Mouse (Mus musculus) myocyte (in vitro differentiated cells): ENCODE data around the gene Ugt1a8. TPM values are rescaled to one million over a fixed set of nuclear protein-coding genes. Genes with fewer than 3 reads are reported as not detected.

Source experiments
- H3K27me3 ChIP-seq: one replicate; pipeline ENCODE4 v1.6.1; 2011; ENCODE audit not compliant: control insufficient read depth, insufficient read depth, insufficient read length
- H3K36me3 ChIP-seq: one replicate; pipeline ENCODE4 v1.6.1; 2011; ENCODE audit not compliant: control insufficient read depth, insufficient read depth
- H3K4me2 ChIP-seq: one replicate; pipeline ENCODE4 v1.6.1; 2011; ENCODE audit warnings: low read depth, control low read depth
- H3K4me3 ChIP-seq: one replicate; pipeline ENCODE4 v1.5.1; 2011; ENCODE audit warnings: mild to moderate bottlenecking, control low read depth, moderate library complexity
- H3K79me2 ChIP-seq: one replicate; pipeline ENCODE4 v1.6.1; 2011; ENCODE audit not compliant: control insufficient read depth, insufficient read depth
- H3ac ChIP-seq: one replicate; pipeline ENCODE4 v1.6.1; 2011; ENCODE audit not compliant: control insufficient read depth, insufficient read length
- CEBPB ChIP-seq: IDR thresholded peaks from 2 replicates; pipeline ENCODE4 v1.6.1; 2011; ENCODE audit warnings: mild to moderate bottlenecking, moderate library complexity; ENCODE audit not compliant: poor library complexity, insufficient read depth, severe bottlenecking
- E2F4 ChIP-seq: IDR thresholded peaks from one replicate; pipeline ENCODE4 v1.6.1; 2011; ENCODE audit warnings: mild to moderate bottlenecking, control low read depth, moderate library complexity; ENCODE audit not compliant: insufficient read depth
- MAX ChIP-seq: IDR thresholded peaks from one replicate; pipeline ENCODE4 v1.6.1; 2011; ENCODE audit warnings: low read depth, mild to moderate bottlenecking, control low read depth
- MYOD1 ChIP-seq, 3 experiments: IDR thresholded peaks; one replicate each; pipeline ENCODE4 v1.6.1; 2011; ENCODE audit warnings: control low read depth in 2 of 3, low read depth in 2 of 3, mild to moderate bottlenecking in 2 of 3, moderate library complexity in 1 of 3; ENCODE audit not compliant: insufficient read length in 2 of 3, control insufficient read depth in 1 of 3
- MYOG ChIP-seq, 3 experiments: IDR thresholded peaks; one replicate each; pipeline ENCODE4 v1.6.1; 2011; ENCODE audit warnings: control low read depth in 2 of 3, low read depth in 2 of 3, mild to moderate bottlenecking in 2 of 3; ENCODE audit not compliant: insufficient read length in 2 of 3, control insufficient read depth in 1 of 3, insufficient read depth in 1 of 3
- POLR2A ChIP-seq: IDR thresholded peaks from one replicate; pipeline ENCODE4 v1.6.1; 2011; ENCODE audit warnings: low read depth, mild to moderate bottlenecking, control low read depth, moderate library complexity; ENCODE audit not compliant: insufficient read length
- POLR2AphosphoS2 ChIP-seq: IDR thresholded peaks from one replicate; pipeline ENCODE4 v1.6.1; 2011; ENCODE audit warnings: low read depth, control low read depth; ENCODE audit not compliant: insufficient read length
- REST ChIP-seq: IDR thresholded peaks from one replicate; pipeline ENCODE4 v1.6.1; 2011; ENCODE audit warnings: mild to moderate bottlenecking, control low read depth, moderate library complexity; ENCODE audit not compliant: insufficient read depth, insufficient read length
- SRF ChIP-seq: IDR thresholded peaks from one replicate; pipeline ENCODE4 v1.6.1; 2011; ENCODE audit warnings: low read depth; ENCODE audit not compliant: control insufficient read depth, insufficient read length
- TCF12 ChIP-seq: IDR thresholded peaks from one replicate; pipeline ENCODE4 v1.6.1; 2011; ENCODE audit warnings: mild to moderate bottlenecking, control low read depth; ENCODE audit not compliant: poor library complexity, insufficient read depth, severe bottlenecking
- TCF3 ChIP-seq: IDR thresholded peaks from one replicate; pipeline ENCODE4 v1.6.1; 2011; ENCODE audit warnings: low read depth, control low read depth; ENCODE audit not compliant: insufficient read length
- USF1 ChIP-seq: IDR thresholded peaks from one replicate; pipeline ENCODE4 v1.6.1; 2011; ENCODE audit warnings: low read depth, mild to moderate bottlenecking, control low read depth, moderate library complexity
- polyA plus RNA-seq: library from polyadenylated mRNA; unstranded; fragments of >200 nt; fragmentation: generic; extraction: Trizol; gene quantifications from one replicate; pipeline ENCODE4 v1.2.1, GENCODE M21; 2012; ENCODE audit warnings: missing spikeins

The Ugt1a8 gene
- polyA plus RNA-seq, 1 experiment, result not detected

DNA sequence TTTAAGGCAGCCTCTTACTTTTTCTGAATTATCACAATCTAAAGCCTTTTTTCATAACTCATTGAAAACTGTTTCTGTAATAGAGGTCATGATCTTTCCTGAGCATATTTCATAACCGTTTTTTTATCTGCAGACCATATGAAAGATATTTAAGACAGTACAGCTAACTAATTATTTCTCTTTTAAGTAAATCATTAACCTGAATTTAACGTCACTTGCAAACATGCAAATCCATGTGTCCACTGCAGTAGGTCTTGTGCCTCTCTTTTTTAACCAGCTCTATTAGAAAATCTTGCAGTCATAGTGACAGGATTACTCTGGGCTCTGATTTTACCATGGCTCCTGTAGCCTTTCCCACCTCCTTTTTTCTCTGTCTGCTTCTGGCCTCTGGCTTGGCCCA, 17.1 kb upstream of the Ugt1a8 start, which contains the start of gene Ugt1a9:
Ugt1a9 (plus strand) TSS at position 306 of the 400 bp plus-strand sequence.
- Histone ChIP-seq H3K36me3 (no peaks in the 10 kb centered on the region), H3K27me3 (no peaks in the 10 kb centered on the region), H3K4me3 (no peak within 1 kb of the TSS), H3K4me2 (no peak within 1 kb of the TSS), H3ac (no peak within 1 kb of the TSS), H3K79me2 (no peaks in the 10 kb centered on the region)
- TF ChIP-seq POLR2A (no peak), SRF (no peak), USF1 (no peak), TCF12 (no peak), MAX (no peak), TCF3 (no peak), CEBPB (no peak)

DNA sequence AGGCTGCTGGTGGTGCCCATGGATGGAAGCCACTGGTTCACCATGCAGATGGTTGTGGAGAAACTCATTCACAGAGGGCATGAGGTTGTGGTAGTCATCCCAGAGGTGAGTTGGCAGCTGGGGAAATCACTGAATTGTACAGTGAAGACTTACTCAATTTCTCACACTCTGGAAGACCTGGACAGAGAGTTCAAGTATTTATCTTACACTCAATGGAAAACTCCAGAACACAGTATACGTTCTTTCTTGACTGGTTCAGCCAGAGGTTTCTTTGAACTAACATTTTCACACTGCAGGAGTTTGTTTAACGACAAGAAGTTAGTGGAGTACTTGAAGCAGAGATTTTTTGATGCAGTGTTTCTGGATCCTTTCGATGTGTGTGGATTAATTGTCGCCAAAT, 16.7 kb upstream of the Ugt1a8 start:
- no peaks in the 10 kb centered on the region for H3K36me3 ChIP-seq
- H3K79me2 ChIP-seq, result no peaks in the 10 kb centered on the region
- no peak overlapping the region for H3ac ChIP-seq
- H3K27me3 ChIP-seq, result no peaks in the 10 kb centered on the region
- no peak overlapping the region for H3K4me2 ChIP-seq
- H3K4me3 ChIP-seq, result no peak overlapping the region
- no peak for TF ChIP-seq USF1
- no peak for TF ChIP-seq TCF12
- TF ChIP-seq MYOD1 (IDR thresholded peaks at IDR 0.05; ENCODE audit: control insufficient read depth in 1 of 3, insufficient read length in 2 of 3, low read depth in 2 of 3), result no peak
- TF ChIP-seq POLR2AphosphoS2, result no peak
- no peak for TF ChIP-seq MYOG (IDR thresholded peaks at IDR 0.05; ENCODE audit: control insufficient read depth in 1 of 3, insufficient read depth in 1 of 3, insufficient read length in 2 of 3, low read depth in 2 of 3)
- TF ChIP-seq SRF, result no peak
- TF ChIP-seq MAX, result no peak
- TF ChIP-seq TCF3, result no peak
- no peak for TF ChIP-seq CEBPB
- no peak for TF ChIP-seq POLR2A
- no peak for TF ChIP-seq REST
- no peak for TF ChIP-seq E2F4

DNA sequence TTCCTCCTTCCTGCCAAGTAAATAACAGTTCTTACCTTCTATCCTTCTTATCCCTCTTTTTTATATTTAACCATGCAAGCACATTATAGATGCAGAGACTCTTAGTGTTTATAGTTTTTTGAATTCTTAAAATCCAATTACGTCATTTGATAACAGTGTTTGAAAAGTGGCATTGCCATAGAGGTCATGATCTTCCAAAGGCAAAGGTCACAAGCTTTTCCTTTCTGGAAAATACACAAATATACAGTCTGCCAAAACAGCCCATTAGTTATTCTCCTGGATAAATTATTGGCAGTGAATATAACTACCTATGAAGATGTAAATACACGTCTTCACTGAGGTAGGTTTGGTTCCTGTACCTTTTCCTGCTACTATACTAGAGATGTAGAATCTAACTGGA, 13.1 kb upstream of the Ugt1a8 start:
- TF ChIP-seq USF1, result no peak
- no peak for TF ChIP-seq POLR2AphosphoS2
- TF ChIP-seq SRF, result no peak
- TF ChIP-seq TCF12, result no peak
- no peak for TF ChIP-seq MAX
- TF ChIP-seq E2F4, result no peak
- TF ChIP-seq POLR2A, result no peak
- TF ChIP-seq CEBPB, result no peak
- no peak for TF ChIP-seq REST
- TF ChIP-seq MYOD1 (IDR thresholded peaks at IDR 0.05; ENCODE audit: control insufficient read depth in 1 of 3, insufficient read length in 2 of 3, low read depth in 2 of 3), result no peak
- no peak for TF ChIP-seq MYOG (IDR thresholded peaks at IDR 0.05; ENCODE audit: control insufficient read depth in 1 of 3, insufficient read depth in 1 of 3, insufficient read length in 2 of 3, low read depth in 2 of 3)
- TF ChIP-seq TCF3, result no peak
- Histone ChIP-seq H3K36me3 (no peaks in the 10 kb centered on the region), H3K27me3 (no peaks in the 10 kb centered on the region), H3K4me3 (no peak overlapping the region), H3ac (no peak overlapping the region), H3K4me2 (no peak overlapping the region), H3K79me2 (no peaks in the 10 kb centered on the region)

DNA sequence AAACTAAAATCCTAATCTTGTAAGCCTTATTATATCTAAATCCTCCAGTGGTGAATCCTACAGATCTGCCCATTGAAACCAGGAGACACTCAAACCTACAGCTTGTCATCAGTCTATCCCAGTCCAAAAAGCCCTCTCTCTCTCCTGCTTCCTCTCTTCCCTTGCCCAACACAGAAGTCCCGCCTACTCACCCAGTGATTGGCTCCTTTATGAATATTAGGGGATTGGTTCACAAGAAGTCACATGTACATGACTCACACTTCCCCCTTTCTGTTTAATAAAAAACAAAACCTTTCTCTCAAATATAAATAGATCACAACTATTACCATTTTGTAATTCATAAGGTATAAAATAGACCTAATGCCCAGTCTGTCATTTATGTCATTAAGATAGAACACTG, 10.5 kb upstream of the Ugt1a8 start:
- Histone ChIP-seq H3K27me3 (no peaks in the 10 kb centered on the region), H3K4me2 (no peak overlapping the region), H3ac (no peak overlapping the region), H3K36me3 (no peaks in the 10 kb centered on the region), H3K79me2 (no peaks in the 10 kb centered on the region), H3K4me3 (no peak overlapping the region)
- TF ChIP-seq CEBPB (no peak), E2F4 (no peak), SRF (no peak), USF1 (no peak), MYOG (IDR thresholded peaks at IDR 0.05; ENCODE audit: control insufficient read depth in 1 of 3, insufficient read depth in 1 of 3, insufficient read length in 2 of 3, low read depth in 2 of 3) (no peak)

DNA sequence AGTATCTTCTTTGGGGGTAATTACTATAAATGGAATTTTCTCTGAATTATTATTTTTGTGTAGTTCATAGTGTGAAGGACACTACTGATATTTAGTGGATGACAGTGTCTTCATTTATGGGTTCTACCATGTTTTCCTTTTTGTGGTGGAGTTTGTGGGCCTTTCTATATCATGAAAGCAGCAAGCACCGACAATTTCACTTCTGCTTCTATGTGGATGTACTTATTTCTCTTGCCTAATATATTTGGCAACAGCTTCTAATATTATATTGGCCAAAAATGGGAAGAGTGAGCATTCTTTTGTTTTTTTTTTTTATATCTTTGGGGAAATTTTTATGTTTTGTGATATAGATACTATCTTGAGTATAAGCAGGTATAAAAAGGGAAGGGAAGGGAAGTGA, 5.9 kb upstream of the Ugt1a8 start:
- Histone ChIP-seq H3ac (no peak overlapping the region), H3K79me2 (no peaks in the 10 kb centered on the region), H3K27me3 (no peaks in the 10 kb centered on the region), H3K4me2 (no peak overlapping the region), H3K4me3 (no peak overlapping the region), H3K36me3 (no peaks in the 10 kb centered on the region)
- TF ChIP-seq USF1 (no peak), SRF (no peak), POLR2A (no peak), TCF12 (no peak), MAX (no peak), REST (no peak), E2F4 (no peak), TCF3 (no peak), POLR2AphosphoS2 (no peak), CEBPB (no peak), MYOG (IDR thresholded peaks at IDR 0.05; ENCODE audit: control insufficient read depth in 1 of 3, insufficient read depth in 1 of 3, insufficient read length in 2 of 3, low read depth in 2 of 3) (no peak), MYOD1 (IDR thresholded peaks at IDR 0.05; ENCODE audit: control insufficient read depth in 1 of 3, insufficient read length in 2 of 3, low read depth in 2 of 3) (no peak)
